Mouse (Mus musculus): Measurements from ENCODE around the gene Apob.

DNA sequence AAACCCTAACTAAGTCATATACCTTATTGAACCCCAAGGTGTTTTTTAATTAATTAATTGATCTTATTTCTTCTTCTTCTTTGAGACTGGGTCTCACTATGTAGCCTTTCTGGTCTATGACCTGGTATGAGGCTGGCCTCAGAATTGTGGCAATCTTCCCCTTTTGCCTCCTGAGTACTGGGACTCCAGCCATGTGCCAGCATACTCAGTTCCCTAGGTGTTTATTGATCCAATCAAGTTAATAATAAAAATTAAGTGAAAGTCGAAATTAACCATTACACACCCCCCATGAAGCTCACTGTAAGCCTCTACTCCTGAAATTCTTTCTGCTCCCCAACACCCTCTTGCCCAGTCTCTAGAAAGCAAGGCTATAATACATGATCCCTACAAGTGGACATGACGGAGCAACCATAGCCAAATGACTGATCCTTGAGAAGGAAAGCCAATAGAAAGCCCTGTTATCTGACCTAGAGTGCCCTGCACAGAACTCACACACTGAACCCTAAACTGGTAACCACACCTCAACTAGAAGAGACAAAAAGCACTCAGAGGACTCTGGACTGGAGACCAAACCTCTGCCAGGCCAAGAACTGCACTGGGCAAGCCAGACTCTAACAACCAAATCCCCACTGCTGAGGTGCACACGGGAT lies 60.8 kb downstream of the Apob start:
- TF ChIP-seq CTCF (IDR thresholded peaks at IDR 0.05; ENCODE audit: low read depth) (no peak), EP300 (IDR thresholded peaks at IDR 0.05; ENCODE audit: low read depth) (no peak)

Measured in heart, postnatal 0 days (tissue).